ENCODE assay signal across 12 mouse cellular contexts in the genomic region with DNA sequence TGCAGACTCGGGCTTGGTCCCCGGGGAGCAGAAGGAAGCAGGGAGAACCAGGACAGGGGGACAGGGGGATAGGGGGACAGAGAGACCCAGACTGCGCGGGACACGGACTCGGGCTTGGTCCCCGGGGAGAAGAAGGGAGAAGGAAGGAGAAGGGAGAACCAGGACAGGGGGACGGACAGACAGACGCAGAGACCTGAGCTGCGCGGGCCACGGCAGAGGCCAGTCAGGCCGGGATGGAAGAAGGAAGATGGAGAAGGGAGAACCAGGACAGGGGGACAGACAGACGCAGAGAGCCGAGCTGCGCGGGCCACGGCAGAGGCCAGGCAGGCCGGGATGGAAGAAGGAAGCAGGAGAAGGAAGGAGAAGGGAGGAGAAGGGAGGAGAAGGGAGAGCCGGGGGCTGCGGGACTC. TPM values are rescaled to one million over a fixed set of nuclear protein-coding genes. Genes with fewer than 3 reads are reported as not detected.
DNase-seq lines count a peak whose midpoint lies in the region; ATAC-seq and TF ChIP-seq lines count a peak whose summit lies in the region.
"Had no signal": no experiment of that assay in that cellular context is flagged by ENCODE, and none has a peak within 500 bp of the region (broad histone marks: within the 10 kb centered on the region; RNA-seq: fewer than 3 reads in every experiment).

No protein-coding gene starts in this region.

- no peak for TF ChIP-seq EP300 in stomach, postnatal 0 days (optimal IDR thresholded peaks at IDR 0.05)

- H3K27ac ChIP-seq in forebrain, embryonic 15.5 days (replicated peaks), result peak overlapping the region; percentile 78
- no peak overlapping the region for H3K27ac ChIP-seq in forebrain, embryonic 11.5 days (ENCODE audit: low read depth, low read length)
- no peak overlapping the region for H3K27ac ChIP-seq in stomach, postnatal 0 days (replicated peaks)

- H3K27me3 ChIP-seq in forebrain, embryonic 15.5 days, result no peaks in the 10 kb centered on the region
- no peaks in the 10 kb centered on the region for H3K27me3 ChIP-seq in forebrain, embryonic 11.5 days (ENCODE audit: control insufficient read depth, insufficient read depth, low read length)
- H3K27me3 ChIP-seq in stomach, postnatal 0 days (ENCODE audit: control insufficient read depth, insufficient read depth, low read length), result no peaks in the 10 kb centered on the region
- H3K27me3 ChIP-seq: stomach, embryonic 15.5 days had no signal

- H3K4me3 ChIP-seq in forebrain, embryonic 15.5 days, result no peak overlapping the region; the same call in 1 of the 2 replicates
- no peak overlapping the region for H3K4me3 ChIP-seq in forebrain, embryonic 11.5 days (ENCODE audit: low read depth, low read length)
- no peak overlapping the region for H3K4me3 ChIP-seq in stomach, postnatal 0 days (ENCODE audit: low read depth, low read length)
- H3K4me3 ChIP-seq: stomach, embryonic 15.5 days had no signal

- DNase-seq in forebrain, embryonic 11.5 days (ENCODE audit: low spot score), result no peak
- DNase-seq in left cerebral cortex, postnatal 4 days, result peak; percentile 24
- no peak for DNase-seq in left cerebral cortex, postnatal 36 days (ENCODE audit: low spot score in 2 of 2)
- peak; percentile 13 for DNase-seq in urinary bladder, postnatal 25 days (ENCODE audit: low spot score)
- no peak for DNase-seq in urinary bladder, adult 2 months (ENCODE audit: low spot score)
- DNase-seq in stomach, postnatal 0 days (ENCODE audit: low spot score), result peak; percentile 16
- DNase-seq in heart, postnatal 14 days, result no peak

- ATAC-seq in forebrain, embryonic 15.5 days (replicated peaks), result no peak
- no peak for ATAC-seq in forebrain, embryonic 11.5 days (replicated peaks; ENCODE audit: low FRiP score)
- ATAC-seq in stomach, postnatal 0 days (ENCODE audit: low FRiP score, low TSS enrichment), result no peak

- H3K9ac ChIP-seq in forebrain, embryonic 15.5 days (replicated peaks), result no peak overlapping the region
- H3K9ac ChIP-seq in forebrain, embryonic 11.5 days (ENCODE audit: low read length), result no peak overlapping the region
- no peak overlapping the region for H3K9ac ChIP-seq in stomach, postnatal 0 days (ENCODE audit: low read length)
- H3K9ac ChIP-seq: stomach, embryonic 15.5 days had no signal

- intact Hi-C loops in left cerebral cortex, postnatal 4 days (cut with DNase I), result no loop called here
- intact Hi-C loops in left cerebral cortex, postnatal 36 days (cut with DNase I), result no loop called here
- intact Hi-C loops in heart, postnatal 14 days (cut with DNase I), result no loop called here

- TF ChIP-seq CTCF in stomach, postnatal 0 days (IDR thresholded peaks at IDR 0.05; ENCODE audit: low read depth), result no peak

- H3K9me3 ChIP-seq in forebrain, embryonic 15.5 days, result peaks cover 32% of the 10 kb centered on the region
- peaks cover 48% of the 10 kb centered on the region for H3K9me3 ChIP-seq in forebrain, embryonic 11.5 days (ENCODE audit: control insufficient read depth, low read length)
- H3K9me3 ChIP-seq in stomach, postnatal 0 days (ENCODE audit: control insufficient read depth, low read length), result peaks cover 15% of the 10 kb centered on the region

- H3K4me1 ChIP-seq in forebrain, embryonic 15.5 days, result no peaks in the 10 kb centered on the region
- H3K4me1 ChIP-seq in forebrain, embryonic 11.5 days (replicated peaks; ENCODE audit: control insufficient read depth, insufficient read depth, low read length), result no peaks in the 10 kb centered on the region
- no peaks in the 10 kb centered on the region for H3K4me1 ChIP-seq in stomach, postnatal 0 days (replicated peaks; ENCODE audit: control insufficient read depth, insufficient read depth)
- H3K4me1 ChIP-seq: stomach, embryonic 15.5 days had no signal

- H3K4me2 ChIP-seq in forebrain, embryonic 15.5 days (replicated peaks), result 0 out of 2 replicates have a peak overlapping the region, but pooled peaks have one; percentile 29
- H3K4me2 ChIP-seq in forebrain, embryonic 11.5 days (ENCODE audit: low read depth, low read length, severe bottlenecking), result no peak overlapping the region
- H3K4me2 ChIP-seq in stomach, postnatal 0 days (replicated peaks; ENCODE audit: low read depth), result no peak overlapping the region

- WGBS in forebrain, embryonic 15.5 days, result 73% methylated on average over 10 of the region's 21 CpGs
- 81% methylated on average over 4 of the region's 21 CpGs for WGBS in forebrain, embryonic 11.5 days
- WGBS in stomach, postnatal 0 days, result 86% methylated on average over 19 of the region's 21 CpGs

- H3K36me3 ChIP-seq in forebrain, embryonic 15.5 days, result peaks cover 39% of the 10 kb centered on the region
- H3K36me3 ChIP-seq in forebrain, embryonic 11.5 days (ENCODE audit: control insufficient read depth, insufficient read depth, low read length), result peaks cover 42% of the 10 kb centered on the region
- peaks cover 15% of the 10 kb centered on the region for H3K36me3 ChIP-seq in stomach, postnatal 0 days (ENCODE audit: control insufficient read depth, insufficient read depth, low read length)

RNA-seq across cellular contexts. Expression of a gene that starts 10.8 kb away (rescaled TPM):
- not detected in 2 replicates for polyA plus RNA-seq in forebrain, embryonic 15.5 days (2015; fragmentation: Nextera tagmentation; extraction: Ambion mirVana)
- not detected in 2 replicates for polyA plus RNA-seq in forebrain, embryonic 11.5 days (2014; fragmentation: Nextera tagmentation; extraction: Ambion mirVana)
- total RNA-seq in left cerebral cortex, postnatal 4 days (2021), result not detected
- total RNA-seq in left cerebral cortex, postnatal 36 days (2021), result not detected
- polyA plus RNA-seq in urinary bladder, adult 2 months (2012; rRNA removed), result not detected in 2 replicates
- polyA plus RNA-seq in stomach, postnatal 0 days (2015; fragmentation: Nextera tagmentation; extraction: Ambion mirVana), result not detected in 2 replicates
- not detected for total RNA-seq in heart, postnatal 14 days (2021)
- total RNA-seq: adrenal gland, adult 8-10 months had no signal
- polyA plus RNA-seq: intestine, embryonic 16.5 days; limb, embryonic 14.5 days; stomach, embryonic 15.5 days had no signal

RNA-seq across cellular contexts. Expression of a gene that starts 40.7 kb away (rescaled TPM):
- polyA plus RNA-seq in forebrain, embryonic 15.5 days (2015; fragmentation: Nextera tagmentation; extraction: Ambion mirVana), result not detected in 2 replicates
- polyA plus RNA-seq in forebrain, embryonic 11.5 days (2014; fragmentation: Nextera tagmentation; extraction: Ambion mirVana), result not detected in 2 replicates
- total RNA-seq in left cerebral cortex, postnatal 4 days (2021), result not detected
- not detected for total RNA-seq in left cerebral cortex, postnatal 36 days (2021)
- not detected in 2 replicates for polyA plus RNA-seq in urinary bladder, adult 2 months (2012; rRNA removed)
- polyA plus RNA-seq in stomach, postnatal 0 days (2015; fragmentation: Nextera tagmentation; extraction: Ambion mirVana), result not detected in 2 replicates
- not detected for total RNA-seq in heart, postnatal 14 days (2021)
- total RNA-seq: adrenal gland, adult 8-10 months had no signal
- polyA plus RNA-seq: intestine, embryonic 16.5 days; limb, embryonic 14.5 days; stomach, embryonic 15.5 days had no signal

Comparison
In these comparisons a context has a peak if more than half of its experiments do, and no peak if none do; other contexts are left out.
1. DNase-seq: peak in left cerebral cortex, postnatal 4 days (single experiment), urinary bladder, postnatal 25 days (single experiment) and stomach, postnatal 0 days (single experiment); none in forebrain, embryonic 11.5 days (single experiment), left cerebral cortex, postnatal 36 days (0 of 2), urinary bladder, adult 2 months (single experiment) and heart, postnatal 14 days (0 of 2).